Mouse (Mus musculus) CH12.LX (cell line): ENCODE measurements around the gene Cabin1. TPM values are rescaled to one million over a fixed set of nuclear protein-coding genes. Genes with fewer than 3 reads are reported as not detected.

Source experiments
- DNase-seq: peaks from one replicate; pipeline ENCODE4 v3.0.0-alpha.2; 2013; ENCODE audit errors: extremely low read depth
- H3K27ac ChIP-seq: 2 replicates; pipeline ENCODE4 v1.5.1; 2012; ENCODE audit warnings: low read depth, mild to moderate bottlenecking, control low read depth, moderate library complexity; ENCODE audit not compliant: insufficient read depth
- H3K27me3 ChIP-seq: replicated peaks from 2 replicates; pipeline ENCODE3; 2012; ENCODE audit warnings: inconsistent platforms
- H3K36me3 ChIP-seq, 2 experiments: replicated peaks in 1 of 2; 2 replicates each; pipeline versions ENCODE3 to v1.6.1; 2012; ENCODE audit warnings: inconsistent platforms in 1 of 2, low read length in 1 of 2, mild to moderate bottlenecking in 1 of 2, mixed read lengths in 1 of 2, moderate library complexity in 1 of 2; ENCODE audit not compliant: control insufficient read depth in 1 of 2, insufficient read depth in 1 of 2
- H3K4me1 ChIP-seq, 2 experiments: 2 replicates each; pipeline ENCODE4 v1.6.1; 2012; ENCODE audit warnings: inconsistent platforms in 1 of 2, moderate library complexity in 1 of 2; ENCODE audit not compliant: insufficient read depth in 2 of 2, control insufficient read depth in 1 of 2
- H3K4me2 ChIP-seq: 2 replicates; pipeline ENCODE4 v1.6.1; 2012; ENCODE audit warnings: low read depth, mild to moderate bottlenecking, control low read depth; ENCODE audit not compliant: poor library complexity, insufficient read depth, severe bottlenecking
- H3K4me3 ChIP-seq, 3 experiments: fragments of 150-350 bp in 1 of 3; sonication (generic) in 1 of 3; replicated peaks in 1 of 3; 2 replicates each; pipeline versions ENCODE3 to v1.5.1; 2011 to 2012; ENCODE audit warnings: low read depth in 2 of 3, low read length in 2 of 3, mild to moderate bottlenecking in 2 of 3, moderate library complexity in 2 of 3, control low read depth in 1 of 3, improper control_type of control experiment in 1 of 3, inconsistent platforms in 1 of 3, mixed read lengths in 1 of 3; ENCODE audit not compliant: poor library complexity in 1 of 3
- H3K79me2 ChIP-seq: replicated peaks from 2 replicates; pipeline ENCODE4 v1.6.1; 2012; ENCODE audit warnings: mild to moderate bottlenecking, moderate library complexity; ENCODE audit not compliant: control insufficient read depth, poor library complexity, insufficient read depth, severe bottlenecking; ENCODE audit errors: extremely low read depth
- H3K9ac ChIP-seq: 2 replicates; pipeline ENCODE4 v1.6.1; 2012; ENCODE audit warnings: low read depth, mild to moderate bottlenecking, control low read depth, moderate library complexity; ENCODE audit not compliant: insufficient read depth
- H3K9me3 ChIP-seq: replicated peaks from 2 replicates; pipeline ENCODE3; 2012; ENCODE audit warnings: low read length, inconsistent platforms, mixed read lengths
- BHLHE40 ChIP-seq: IDR thresholded peaks from 2 replicates; pipeline ENCODE4 v1.6.1; 2011; ENCODE audit warnings: mild to moderate bottlenecking, low read depth, low read length, improper control_type of control experiment
- CHD1 ChIP-seq: IDR thresholded peaks from 2 replicates; pipeline ENCODE4 v1.6.1; 2012; ENCODE audit warnings: low read depth, low read length, improper control_type of control experiment, inconsistent platforms
- CHD2 ChIP-seq: IDR thresholded peaks from 2 replicates; pipeline ENCODE4 v1.6.1; 2011; ENCODE audit warnings: low read length, improper control_type of control experiment
- CTCF ChIP-seq, 2 experiments: IDR thresholded peaks in 1 of 2; conservative IDR thresholded peaks in 1 of 2; 2 replicates each; pipeline ENCODE4 v1.5.1; 2011 to 2012; ENCODE audit warnings: low read depth in 2 of 2, low read length in 2 of 2, improper control_type of control experiment in 1 of 2, inconsistent platforms in 1 of 2, mild to moderate bottlenecking in 1 of 2, moderate library complexity in 1 of 2
- E2F4 ChIP-seq: IDR thresholded peaks from 2 replicates; pipeline ENCODE4 v1.6.1; 2011; ENCODE audit warnings: low read depth, low read length, improper control_type of control experiment; ENCODE audit not compliant: insufficient replicate concordance
- EP300 ChIP-seq: IDR thresholded peaks from 2 replicates; pipeline ENCODE4 v1.6.1; 2011; ENCODE audit warnings: low read length, improper control_type of control experiment
- ETS1 ChIP-seq: conservative IDR thresholded peaks from 2 replicates; pipeline ENCODE4 v1.6.1; 2012; ENCODE audit warnings: low read depth, mild to moderate bottlenecking, inconsistent platforms, low read length, improper control_type of control experiment, moderate library complexity
- IRF4 ChIP-seq: IDR thresholded peaks from 2 replicates; pipeline ENCODE4 v1.6.1; 2014; ENCODE audit warnings: low read depth, mild to moderate bottlenecking, inconsistent platforms, low read length, improper control_type of control experiment
- KAT2A ChIP-seq: IDR thresholded peaks from 2 replicates; pipeline ENCODE4 v1.6.1; 2012; ENCODE audit warnings: low read length, improper control_type of control experiment, inconsistent platforms; ENCODE audit not compliant: insufficient replicate concordance
- MAFK ChIP-seq: IDR thresholded peaks from 2 replicates; pipeline ENCODE4 v1.6.1; 2011; ENCODE audit warnings: low read length, improper control_type of control experiment; ENCODE audit not compliant: insufficient replicate concordance
- MAX ChIP-seq: IDR thresholded peaks from 2 replicates; pipeline ENCODE4 v1.6.1; 2011; ENCODE audit warnings: low read length, improper control_type of control experiment
- MAZ ChIP-seq: IDR thresholded peaks from 2 replicates; pipeline ENCODE4 v1.6.1; 2012; ENCODE audit warnings: low read depth, mild to moderate bottlenecking, inconsistent platforms, low read length, improper control_type of control experiment, moderate library complexity
- MEF2A ChIP-seq: IDR thresholded peaks from 2 replicates; pipeline ENCODE4 v1.6.1; 2014; ENCODE audit warnings: low read depth, mild to moderate bottlenecking, inconsistent platforms, low read length, improper control_type of control experiment, borderline replicate concordance
- MYC ChIP-seq: IDR thresholded peaks from 2 replicates; pipeline ENCODE4 v1.6.1; 2011; ENCODE audit warnings: low read depth, mild to moderate bottlenecking, improper control_type of control experiment, low read length
- NELFE ChIP-seq: IDR thresholded peaks from 2 replicates; pipeline ENCODE4 v1.6.1; 2011; ENCODE audit warnings: low read depth, low read length, improper control_type of control experiment
- NRF1 ChIP-seq: IDR thresholded peaks from 2 replicates; pipeline ENCODE4 v1.6.1; 2014; ENCODE audit warnings: low read depth, mild to moderate bottlenecking, inconsistent platforms, low read length, improper control_type of control experiment, moderate library complexity
- PAX5 ChIP-seq: IDR thresholded peaks from 2 replicates; pipeline ENCODE4 v1.6.1; 2012; ENCODE audit warnings: low read length, inconsistent platforms, mixed read lengths
- POLR2A ChIP-seq: IDR thresholded peaks from 2 replicates; pipeline ENCODE4 v1.6.1; 2011; ENCODE audit warnings: low read depth, mild to moderate bottlenecking, improper control_type of control experiment, low read length
- POLR2AphosphoS2 ChIP-seq: IDR thresholded peaks from 2 replicates; pipeline ENCODE4 v1.6.1; 2011; ENCODE audit warnings: low read depth, low read length, improper control_type of control experiment
- RAD21 ChIP-seq: IDR thresholded peaks from 2 replicates; pipeline ENCODE4 v1.6.1; 2011; ENCODE audit warnings: low read depth, mild to moderate bottlenecking, low read length, improper control_type of control experiment, moderate library complexity
- RCOR1 ChIP-seq: conservative IDR thresholded peaks from 2 replicates; pipeline ENCODE4 v1.6.1; 2012; ENCODE audit warnings: low read depth, mild to moderate bottlenecking, inconsistent platforms, low read length, improper control_type of control experiment
- SIN3A ChIP-seq: IDR thresholded peaks from 2 replicates; pipeline ENCODE4 v1.6.1; 2012; ENCODE audit warnings: low read length, improper control_type of control experiment, inconsistent platforms
- SMC3 ChIP-seq: IDR thresholded peaks from 2 replicates; pipeline ENCODE4 v1.6.1; 2011; ENCODE audit warnings: low read depth, low read length, improper control_type of control experiment
- TBP ChIP-seq: conservative IDR thresholded peaks from 2 replicates; pipeline ENCODE4 v1.6.1; 2011; ENCODE audit warnings: low read depth, low read length, improper control_type of control experiment
- TCF12 ChIP-seq: IDR thresholded peaks from 2 replicates; pipeline ENCODE4 v1.6.1; 2014; ENCODE audit warnings: low read depth, mild to moderate bottlenecking, inconsistent platforms, low read length, improper control_type of control experiment
- UBTF ChIP-seq: IDR thresholded peaks from 2 replicates; pipeline ENCODE4 v1.6.1; 2012; ENCODE audit warnings: low read depth, mild to moderate bottlenecking, inconsistent platforms, low read length, improper control_type of control experiment, moderate library complexity
- USF1 ChIP-seq: IDR thresholded peaks from 2 replicates; pipeline ENCODE4 v1.6.1; 2014; ENCODE audit warnings: low read depth, mild to moderate bottlenecking, inconsistent platforms, low read length, improper control_type of control experiment
- ZC3H11A ChIP-seq: IDR thresholded peaks from 2 replicates; pipeline ENCODE4 v1.6.1; 2012; ENCODE audit warnings: low read depth, mild to moderate bottlenecking, inconsistent platforms, low read length, improper control_type of control experiment
- ZKSCAN1 ChIP-seq: IDR thresholded peaks from 2 replicates; pipeline ENCODE4 v1.6.1; 2012; ENCODE audit warnings: low read depth, inconsistent platforms, low read length, improper control_type of control experiment, borderline replicate concordance
- ZMIZ1 ChIP-seq: IDR thresholded peaks from 2 replicates; pipeline ENCODE4 v1.6.1; 2012; ENCODE audit warnings: low read depth, mild to moderate bottlenecking, inconsistent platforms, low read length, improper control_type of control experiment
- ZNF384 ChIP-seq: IDR thresholded peaks from 2 replicates; pipeline ENCODE4 v1.6.1; 2012; ENCODE audit warnings: low read depth, low read length, improper control_type of control experiment, inconsistent platforms
- dilution Hi-C: fragments of 300-500 bp; cut with MboI; formaldehyde crosslinking; loops from 2 replicates; pipeline ENCODE4 v1.14.3; 2020; ENCODE audit warnings: low sequenced_read_pairs; ENCODE audit not compliant: extremely low pct_unique_long_range_greater_than_20kb, extremely low pct_ligation_motif_present
- in situ Hi-C: fragments of 300-500 bp; cut with MboI; formaldehyde crosslinking; loops from 3 replicates; pipeline ENCODE4 v1.14.3; 2019; ENCODE audit warnings: low sequenced_read_pairs, low pct_ligation_motif_present, low pct_unique_long_range_greater_than_20kb, mixed read lengths
- polyA plus RNA-seq: library from polyadenylated mRNA; unstranded; fragments of >175 nt; gene quantifications from 2 replicates; pipeline ENCODE4 v1.2.1, GENCODE M21; 2012; ENCODE audit warnings: low read depth; ENCODE audit not compliant: insufficient read length
- total RNA-seq, 2 experiments: library from RNA; depleted of rRNA; stranded (reverse); fragments of 300-350 nt in 1 of 2; fragments of >200 nt in 1 of 2; gene quantifications; 2 replicates each; pipeline ENCODE4 v1.2.3; 2012 to 2014

Cabin1 gene
- total and polyA plus RNA-seq, 3 experiments = 12.0 to 46.0 (median 29.0) TPM

- Histone ChIP-seq H3K36me3 (peaks cover 73 to 98% of the 10 kb centered on the region in 2 experiments), H3K4me3 (no peak overlapping the region), H3K4me2 (no peak overlapping the region), H3K79me2 (no peaks in the 10 kb centered on the region), H3K9me3 (no peaks in the 10 kb centered on the region), H3K4me1 (no peaks in the 10 kb centered on the region), H3K9ac (no peak overlapping the region), H3K27ac (no peak overlapping the region), H3K27me3 (no peaks in the 10 kb centered on the region)
- TF ChIP-seq ZMIZ1 (no peak), TCF12 (no peak), CTCF (conservative IDR thresholded peaks at IDR 0.05 in 1 of 2, IDR thresholded peaks at IDR 0.05 in 1 of 2; ENCODE audit: low read depth in 2 of 2, low read length in 2 of 2) (no peak), MAZ (no peak), CHD1 (no peak), UBTF (no peak), MAFK (no peak), SIN3A (no peak), SMC3 (no peak), KAT2A (no peak), MEF2A (no peak), BHLHE40 (no peak), ETS1 (no peak), USF1 (no peak), NRF1 (no peak), CHD2 (no peak), NELFE (no peak), RCOR1 (no peak), ZKSCAN1 (no peak), TBP (no peak)
- no peak for DNase-seq
- in situ Hi-C loops (loop anchor here (10.0 kb wide), 1 partner anchor 111 kb away; no protein-coding TSS in a partner anchor), dilution Hi-C loops (no loop called here)
Measured at GRCm38 (mm10) chr10:75743369-75743768, 20.8 kb downstream of the Cabin1 start.

DNA sequence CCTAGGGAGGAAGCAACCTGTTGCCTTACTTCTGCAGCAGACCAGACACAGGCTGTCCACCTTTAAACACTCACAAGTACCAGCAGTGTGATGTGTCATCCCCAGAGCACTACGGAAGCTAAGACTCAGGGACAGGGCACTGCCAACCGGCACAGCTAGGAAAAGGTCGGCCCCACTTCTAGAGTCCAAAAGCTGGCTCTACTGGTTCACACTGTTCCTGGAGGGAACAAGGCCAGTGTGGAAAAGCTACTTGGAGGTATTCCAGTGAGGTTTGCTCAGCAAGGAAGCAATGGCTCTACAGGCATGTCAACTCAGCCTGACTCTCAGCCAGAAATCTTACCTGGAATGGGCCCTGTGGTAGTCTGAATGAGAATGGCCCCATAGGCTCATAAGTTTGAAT lies 23.3 kb downstream of the Cabin1 start:
- in situ Hi-C loops (loop anchor here (10.0 kb wide), 1 partner anchor 114 kb away; no protein-coding TSS in a partner anchor), dilution Hi-C loops (no loop called here)
- Histone ChIP-seq H3K4me2 (no peak overlapping the region), H3K27me3 (no peaks in the 10 kb centered on the region), H3K4me3 (no peak overlapping the region), H3K79me2 (no peaks in the 10 kb centered on the region), H3K9ac (no peak overlapping the region), H3K36me3 (peaks cover 74 to 97% of the 10 kb centered on the region in 2 experiments), H3K4me1 (no peaks in the 10 kb centered on the region), H3K27ac (no peak overlapping the region), H3K9me3 (no peaks in the 10 kb centered on the region)
- TF ChIP-seq IRF4 = no peak
- no peak for TF ChIP-seq MEF2A
- TF ChIP-seq ZC3H11A = no peak
- TF ChIP-seq SMC3 = no peak
- TF ChIP-seq RAD21 = no peak
- no peak for TF ChIP-seq PAX5
- TF ChIP-seq CTCF (conservative IDR thresholded peaks at IDR 0.05 in 1 of 2, IDR thresholded peaks at IDR 0.05 in 1 of 2; ENCODE audit: low read depth in 2 of 2, low read length in 2 of 2) = no peak
- TF ChIP-seq POLR2AphosphoS2 = no peak
- TF ChIP-seq POLR2A = no peak
- TF ChIP-seq E2F4 = no peak
- TF ChIP-seq MAX = no peak
- TF ChIP-seq NELFE = no peak
- TF ChIP-seq MAFK = no peak
- TF ChIP-seq EP300 = no peak
- no peak for TF ChIP-seq ZNF384
- no peak for TF ChIP-seq MYC
- no peak for TF ChIP-seq ZMIZ1
- DNase-seq = no peak
